In the genomic region with DNA sequence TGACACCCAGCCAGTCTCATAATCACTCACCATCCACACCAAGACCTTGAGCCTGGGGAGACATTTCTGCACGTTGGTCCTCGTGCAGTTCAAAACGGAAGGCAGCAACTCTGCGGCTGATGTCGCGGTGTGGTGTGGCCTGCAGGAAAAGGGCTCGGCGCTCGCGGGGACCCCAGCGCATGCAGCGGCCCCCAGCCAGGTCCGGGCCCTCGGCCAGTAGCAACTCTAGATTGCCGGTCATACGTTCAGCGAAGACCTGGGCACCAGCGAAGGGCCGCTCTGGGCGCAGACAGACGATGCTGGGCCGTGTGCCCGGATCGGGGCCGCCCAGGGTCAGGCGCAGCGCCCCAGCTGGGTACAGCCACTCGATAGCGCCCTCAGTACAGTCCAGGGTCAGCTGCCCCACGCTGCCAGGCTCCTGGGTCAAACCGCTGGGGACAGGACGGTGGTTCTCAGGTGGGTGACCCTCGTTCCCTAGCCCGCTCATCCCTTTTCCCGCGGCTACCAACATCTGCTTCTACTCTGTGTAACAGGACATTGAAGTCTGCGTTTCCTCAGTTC, we compare ENCODE assay signal across 8 mouse cellular contexts. TPM values are rescaled to one million over a fixed set of nuclear protein-coding genes. Genes with fewer than 3 reads are reported as not detected.
DNase-seq lines count a peak whose midpoint lies in the region; ATAC-seq and TF ChIP-seq lines count a peak whose summit lies in the region.

No protein-coding gene starts in this region.

- H3K4me1 ChIP-seq in intestine, postnatal 0 days (replicated peaks; ENCODE audit: control insufficient read depth, insufficient read depth, low read length) = peaks cover 21% of the 10 kb centered on the region; the same call in 1 of the 2 replicates
- H3K4me1 ChIP-seq in midbrain, embryonic 12.5 days = peaks cover 55% of the 10 kb centered on the region

- no peak; the same call in 1 of the 2 replicates for TF ChIP-seq CTCF in intestine, postnatal 0 days (IDR thresholded peaks at IDR 0.05; ENCODE audit: low read depth)

- no peak overlapping the region for H3K27ac ChIP-seq in intestine, postnatal 0 days (ENCODE audit: low read depth, low read length)
- H3K27ac ChIP-seq in midbrain, embryonic 12.5 days (replicated peaks) = peak overlapping the region; percentile 93

- peak overlapping the region; percentile 81 for H3K4me3 ChIP-seq in intestine, postnatal 0 days (ENCODE audit: low read depth, low read length)
- H3K4me3 ChIP-seq in midbrain, embryonic 12.5 days = peak overlapping the region; percentile 80

- H3K4me2 ChIP-seq in intestine, postnatal 0 days (replicated peaks; ENCODE audit: low read depth) = peak overlapping the region; percentile 93
- peak overlapping the region; percentile 92 for H3K4me2 ChIP-seq in midbrain, embryonic 12.5 days (replicated peaks)

- ATAC-seq in intestine, postnatal 0 days = no peak
- ATAC-seq in midbrain, embryonic 12.5 days (ENCODE audit: low FRiP score, low read depth) = no peak

- WGBS in intestine, postnatal 0 days = 6% methylated on average over 37 of the region's 37 CpGs
- WGBS in midbrain, embryonic 12.5 days = under 1% methylated on average over 37 of the region's 37 CpGs

- H3K27me3 ChIP-seq in intestine, postnatal 0 days (replicated peaks; ENCODE audit: control insufficient read depth, insufficient read depth, low read length) = no peaks in the 10 kb centered on the region
- peaks cover 1% of the 10 kb centered on the region for H3K27me3 ChIP-seq in midbrain, embryonic 12.5 days

- peak overlapping the region; percentile 40; the same call in 1 of the 2 replicates for H3K9ac ChIP-seq in intestine, postnatal 0 days (ENCODE audit: low read depth, low read length)
- peak overlapping the region; percentile 75 for H3K9ac ChIP-seq in midbrain, embryonic 12.5 days (replicated peaks)

- peak; percentile 19 to 53 for DNase-seq in cerebellum, postnatal 25 days
- DNase-seq in cerebellum, adult 9-11 months = no peak
- peak; percentile 49 for DNase-seq in Muller cell, postnatal 12 days (ENCODE audit: inconsistent ontology term)
- DNase-seq in gastrocnemius, adult 8-10 months (ENCODE audit: low spot score in 2 of 2) = peak; percentile 57 to 69
- no peak for DNase-seq in frontal cortex, postnatal 14 days (ENCODE audit: low spot score in 2 of 2)
- no peak for DNase-seq in cerebellum, adult 9-10 months

- H3K36me3 ChIP-seq in intestine, postnatal 0 days (ENCODE audit: control insufficient read depth, insufficient read depth) = no peaks in the 10 kb centered on the region
- no peaks in the 10 kb centered on the region for H3K36me3 ChIP-seq in midbrain, embryonic 12.5 days

- H3K9me3 ChIP-seq in intestine, postnatal 0 days (ENCODE audit: control insufficient read depth) = no peaks in the 10 kb centered on the region
- H3K9me3 ChIP-seq in midbrain, embryonic 12.5 days = no peaks in the 10 kb centered on the region

RNA-seq across cellular contexts. Expression of a gene that starts 0.6 kb away (rescaled TPM):
- 10 to 100 TPM; 39.6 to 52.1 (median 46.8) TPM for total RNA-seq in gastrocnemius, adult 8-10 months (2022)
- polyA plus RNA-seq in intestine, postnatal 0 days (2015; fragmentation: Nextera tagmentation; extraction: Ambion mirVana) = 21.4 and 23.5 TPM in 2 replicates
- polyA plus RNA-seq in midbrain, embryonic 12.5 days (2016; fragmentation: Nextera tagmentation; extraction: Ambion mirVana) = 59.1 and 68.8 TPM in 2 replicates

RNA-seq across cellular contexts. Expression of a gene that starts 0.8 kb away (rescaled TPM):
- total RNA-seq in gastrocnemius, adult 8-10 months (2022) = 1 to 10 TPM in 1 of 4 experiments, not detected in 3; 1.2 TPM
- polyA plus RNA-seq in intestine, postnatal 0 days (2015; fragmentation: Nextera tagmentation; extraction: Ambion mirVana) = not detected in 2 replicates
- polyA plus RNA-seq in midbrain, embryonic 12.5 days (2016; fragmentation: Nextera tagmentation; extraction: Ambion mirVana) = not detected in 2 replicates

RNA-seq across cellular contexts. Expression of a gene that starts 3.6 kb away (rescaled TPM):
- 10 to 100 TPM; 46.3 to 53.3 (median 47.6) TPM for total RNA-seq in gastrocnemius, adult 8-10 months (2022)
- polyA plus RNA-seq in intestine, postnatal 0 days (2015; fragmentation: Nextera tagmentation; extraction: Ambion mirVana) = 127 and 129 TPM in 2 replicates
- polyA plus RNA-seq in midbrain, embryonic 12.5 days (2016; fragmentation: Nextera tagmentation; extraction: Ambion mirVana) = 81.8 and 86.1 TPM in 2 replicates

RNA-seq across cellular contexts. Expression of a gene that starts 9.9 kb away (rescaled TPM):
- total RNA-seq in gastrocnemius, adult 8-10 months (2022) = not detected
- 0.09 and 0.18 TPM in 2 replicates for polyA plus RNA-seq in intestine, postnatal 0 days (2015; fragmentation: Nextera tagmentation; extraction: Ambion mirVana)
- 0.40 and 0.68 TPM in 2 replicates for polyA plus RNA-seq in midbrain, embryonic 12.5 days (2016; fragmentation: Nextera tagmentation; extraction: Ambion mirVana)

RNA-seq across cellular contexts. Expression of a gene that starts 10.8 kb away (rescaled TPM):
- 10 to 100 TPM in 3 of 4 experiments, 1 to 10 TPM in 1; 9.4 to 12.1 (median 10.1) TPM for total RNA-seq in gastrocnemius, adult 8-10 months (2022)
- polyA plus RNA-seq in intestine, postnatal 0 days (2015; fragmentation: Nextera tagmentation; extraction: Ambion mirVana) = 28.2 and 31.4 TPM in 2 replicates
- 114 and 116 TPM in 2 replicates for polyA plus RNA-seq in midbrain, embryonic 12.5 days (2016; fragmentation: Nextera tagmentation; extraction: Ambion mirVana)

Comparison
In these comparisons a context has a peak if more than half of its experiments do, and no peak if none do; other contexts are left out.
1. DNase-seq: peak in cerebellum, postnatal 25 days (2 of 2), Muller cell, postnatal 12 days (single experiment) and gastrocnemius, adult 8-10 months (2 of 2); none in cerebellum, adult 9-11 months (single experiment), frontal cortex, postnatal 14 days (0 of 2) and cerebellum, adult 9-10 months (single experiment).